Mouse (Mus musculus) intestine, embryonic 15.5 days (tissue): ENCODE measurements around the gene Lhpp. TPM values are rescaled to one million over a fixed set of nuclear protein-coding genes. Genes with fewer than 3 reads are reported as not detected.

Source experiments
- ATAC-seq: fragments of 200-750 bp; cut with Nextera tagmentation; 2 replicates; pipeline ENCODE4 v1.8.0; 2017; ENCODE audit warnings: moderate TSS enrichment, moderate library complexity
- H3K27ac ChIP-seq: fragments of 300-500 bp; sonication (generic); 2 replicates; pipeline ENCODE4 v1.5.1; 2015; ENCODE audit warnings: mild to moderate bottlenecking, inconsistent platforms
- H3K27me3 ChIP-seq: fragments of 300-500 bp; sonication (generic); replicated peaks from 2 replicates; pipeline ENCODE4 v1.6.1; 2015; ENCODE audit warnings: inconsistent platforms
- H3K36me3 ChIP-seq: fragments of 300-500 bp; sonication (generic); 2 replicates; pipeline ENCODE4 v1.6.1; 2015; ENCODE audit warnings: inconsistent platforms
- H3K4me1 ChIP-seq: fragments of 300-500 bp; sonication (generic); replicated peaks from 2 replicates; pipeline ENCODE4 v1.6.1; 2015; ENCODE audit warnings: inconsistent platforms
- H3K4me2 ChIP-seq: fragments of 300-500 bp; sonication (generic); replicated peaks from 2 replicates; pipeline ENCODE4 v1.6.1; 2015; ENCODE audit warnings: mild to moderate bottlenecking, inconsistent platforms
- H3K4me3 ChIP-seq: fragments of 300-500 bp; sonication (generic); replicated peaks from 2 replicates; pipeline ENCODE4 v1.5.1; 2015; ENCODE audit warnings: inconsistent platforms
- H3K9ac ChIP-seq: fragments of 300-500 bp; sonication (generic); 2 replicates; pipeline ENCODE4 v1.6.1; 2015; ENCODE audit warnings: inconsistent platforms
- H3K9me3 ChIP-seq: fragments of 300-500 bp; sonication (generic); 2 replicates; pipeline ENCODE4 v1.6.1; 2016; ENCODE audit warnings: inconsistent platforms
- WGBS: fragments of 180-500 bp; shearing (Covaris S2); methylation state at CpG from one replicate; pipeline ENCODE4 v1.1.7; 2015; 5-methylcytosine and 5-hydroxymethylcytosine counted together
- polyA plus RNA-seq: library from polyadenylated mRNA; unstranded; fragments of >200 nt; fragmentation: Nextera tagmentation; extraction: Ambion mirVana; gene quantifications from 2 replicates; pipeline ENCODE4 v1.2.1, GENCODE M21; 2015

Gene Lhpp
- polyA plus RNA-seq, 1 experiment from 2014 or later, result 40.4 TPM

GRCm38 (mm10) chr7:132675922-132676321, 65.5 kb downstream of the Lhpp start:
- no peak overlapping the region for H3K9ac ChIP-seq
- H3K4me1 ChIP-seq, result peaks cover 14% of the 10 kb centered on the region; the same call in 1 of the 2 replicates
- H3K27ac ChIP-seq, result no peak overlapping the region
- H3K27me3 ChIP-seq, result no peaks in the 10 kb centered on the region
- no peaks in the 10 kb centered on the region for H3K9me3 ChIP-seq
- H3K4me2 ChIP-seq, result no peak overlapping the region
- no peak for ATAC-seq
- no peaks in the 10 kb centered on the region for H3K36me3 ChIP-seq
- H3K4me3 ChIP-seq, result no peak overlapping the region
- 83% methylated on average over 2 of the region's 2 CpGs for WGBS

GRCm38 (mm10) chr7:132679117-132679516, 68.7 kb downstream of the Lhpp start:
- H3K27me3 ChIP-seq, result no peaks in the 10 kb centered on the region
- ATAC-seq, result no peak
- no peaks in the 10 kb centered on the region for H3K9me3 ChIP-seq
- peaks cover 5% of the 10 kb centered on the region; the same call in 1 of the 2 replicates for H3K4me1 ChIP-seq
- H3K27ac ChIP-seq, result no peak overlapping the region
- WGBS, result 69% methylated on average over 4 of the region's 4 CpGs
- no peaks in the 10 kb centered on the region for H3K36me3 ChIP-seq
- H3K9ac ChIP-seq, result no peak overlapping the region
- no peak overlapping the region for H3K4me3 ChIP-seq
- H3K4me2 ChIP-seq, result no peak overlapping the region

GRCm38 (mm10) chr7:132679549-132679948, 69.1 kb downstream of the Lhpp start:
- Histone ChIP-seq H3K4me3 (no peak overlapping the region), H3K4me1 (0 out of 2 replicates have a peak, but pooled peaks cover under 1% of the 10 kb centered on the region), H3K4me2 (no peak overlapping the region), H3K36me3 (no peaks in the 10 kb centered on the region), H3K9ac (no peak overlapping the region), H3K27ac (no peak overlapping the region), H3K27me3 (no peaks in the 10 kb centered on the region), H3K9me3 (no peaks in the 10 kb centered on the region)
- ATAC-seq, result no peak
- WGBS, result 79% methylated on average over 6 of the region's 6 CpGs

GRCm38 (mm10) chr7:132681296-132681695, 70.9 kb downstream of the Lhpp start:
- no peaks in the 10 kb centered on the region for H3K9me3 ChIP-seq
- 84% methylated on average over 11 of the region's 11 CpGs for WGBS
- H3K27me3 ChIP-seq, result no peaks in the 10 kb centered on the region

GRCm38 (mm10) chr7:132681831-132682230, 71.4 kb downstream of the Lhpp start:
- H3K27ac ChIP-seq, result no peak overlapping the region
- WGBS, result 100% methylated on average over 1 of the region's 1 CpGs
- H3K9me3 ChIP-seq, result no peaks in the 10 kb centered on the region
- no peaks in the 10 kb centered on the region for H3K27me3 ChIP-seq
- no peak for ATAC-seq
- H3K36me3 ChIP-seq, result no peaks in the 10 kb centered on the region
- H3K9ac ChIP-seq, result no peak overlapping the region
- H3K4me1 ChIP-seq, result no peaks in the 10 kb centered on the region
- H3K4me3 ChIP-seq, result no peak overlapping the region
- no peak overlapping the region for H3K4me2 ChIP-seq

More at GRCm38 (mm10) chr7:132681296-132681695, 70.9 kb downstream of the Lhpp start:
- H3K4me3 ChIP-seq, result no peak overlapping the region
- no peak for ATAC-seq
- no peaks in the 10 kb centered on the region for H3K36me3 ChIP-seq
- H3K9ac ChIP-seq, result no peak overlapping the region
- H3K4me1 ChIP-seq, result no peaks in the 10 kb centered on the region
- no peak overlapping the region for H3K4me2 ChIP-seq
- no peak overlapping the region for H3K27ac ChIP-seq

- Histone ChIP-seq H3K27me3 (no peaks in the 10 kb centered on the region), H3K4me2 (no peak overlapping the region), H3K4me3 (no peak overlapping the region), H3K9me3 (no peaks in the 10 kb centered on the region), H3K27ac (no peak overlapping the region), H3K36me3 (no peaks in the 10 kb centered on the region), H3K4me1 (peaks cover under 1% of the 10 kb centered on the region), H3K9ac (no peak overlapping the region)
- 89% methylated on average over 3 of the region's 3 CpGs for WGBS
- ATAC-seq, result no peak
These were observed 71.9 kb downstream of the Lhpp start for GRCm38 (mm10) chr7:132682336-132682735.

- no peak for ATAC-seq
- WGBS, result 76% methylated on average over 3 of the region's 3 CpGs
- no peaks in the 10 kb centered on the region for H3K9me3 ChIP-seq
These were observed 72.5 kb downstream of the Lhpp start for GRCm38 (mm10) chr7:132682901-132683300.

GRCm38 (mm10) chr7:132683923-132684322, 73.5 kb downstream of the Lhpp start:
- Histone ChIP-seq H3K9ac (no peak overlapping the region), H3K4me1 (peaks cover 9% of the 10 kb centered on the region), H3K27me3 (no peaks in the 10 kb centered on the region), H3K9me3 (no peaks in the 10 kb centered on the region), H3K4me2 (no peak overlapping the region), H3K36me3 (no peaks in the 10 kb centered on the region), H3K4me3 (no peak overlapping the region), H3K27ac (no peak overlapping the region)
- 85% methylated on average over 4 of the region's 4 CpGs for WGBS
- no peak for ATAC-seq

More at GRCm38 (mm10) chr7:132682901-132683300, 72.5 kb downstream of the Lhpp start:
- H3K27me3 ChIP-seq, result no peaks in the 10 kb centered on the region
- no peak overlapping the region for H3K4me3 ChIP-seq
- no peak overlapping the region for H3K9ac ChIP-seq
- no peaks in the 10 kb centered on the region for H3K36me3 ChIP-seq
- H3K4me1 ChIP-seq, result peaks cover 6% of the 10 kb centered on the region
- no peak overlapping the region for H3K27ac ChIP-seq
- no peak overlapping the region for H3K4me2 ChIP-seq

GRCm38 (mm10) chr7:132686515-132686914, 76.1 kb downstream of the Lhpp start:
- Histone ChIP-seq H3K9ac (no peak overlapping the region), H3K4me1 (peaks cover 9% of the 10 kb centered on the region), H3K4me2 (no peak overlapping the region), H3K9me3 (no peaks in the 10 kb centered on the region), H3K27me3 (no peaks in the 10 kb centered on the region), H3K4me3 (no peak overlapping the region), H3K36me3 (no peaks in the 10 kb centered on the region), H3K27ac (no peak overlapping the region)
- ATAC-seq, result no peak
- 89% methylated on average over 3 of the region's 3 CpGs for WGBS

- Histone ChIP-seq H3K4me2 (no peak overlapping the region), H3K4me1 (peaks cover 9% of the 10 kb centered on the region), H3K4me3 (no peak overlapping the region), H3K9ac (no peak overlapping the region), H3K9me3 (no peaks in the 10 kb centered on the region), H3K36me3 (no peaks in the 10 kb centered on the region), H3K27me3 (no peaks in the 10 kb centered on the region), H3K27ac (peak overlapping the region; percentile 36; the same call in 1 of the 2 replicates)
- WGBS, result 29% methylated on average over 2 of the region's 2 CpGs
- ATAC-seq, result no peak
These were observed 77.5 kb downstream of the Lhpp start for GRCm38 (mm10) chr7:132687897-132688296.

GRCm38 (mm10) chr7:132688721-132689120, 78.3 kb downstream of the Lhpp start:
- H3K4me3 ChIP-seq, result no peak overlapping the region
- WGBS, result 57% methylated on average over 5 of the region's 5 CpGs
- H3K27me3 ChIP-seq, result no peaks in the 10 kb centered on the region
- ATAC-seq, result no peak
- H3K36me3 ChIP-seq, result no peaks in the 10 kb centered on the region
- no peak overlapping the region for H3K4me2 ChIP-seq
- H3K9me3 ChIP-seq, result no peaks in the 10 kb centered on the region
- H3K4me1 ChIP-seq, result peaks cover 9% of the 10 kb centered on the region
- no peak overlapping the region for H3K9ac ChIP-seq
- peak overlapping the region; percentile 36; the same call in 1 of the 2 replicates for H3K27ac ChIP-seq

GRCm38 (mm10) chr7:132689722-132690121, 79.3 kb downstream of the Lhpp start:
- Histone ChIP-seq H3K27me3 (no peaks in the 10 kb centered on the region), H3K9ac (no peak overlapping the region), H3K36me3 (no peaks in the 10 kb centered on the region), H3K27ac (no peak overlapping the region), H3K4me1 (peaks cover 9% of the 10 kb centered on the region), H3K4me2 (no peak overlapping the region), H3K4me3 (no peak overlapping the region), H3K9me3 (no peaks in the 10 kb centered on the region)
- ATAC-seq, result no peak
- WGBS, result 52% methylated on average over 5 of the region's 5 CpGs

GRCm38 (mm10) chr7:132690716-132691472, 80.5 kb downstream of the Lhpp start:
- no peaks in the 10 kb centered on the region for H3K27me3 ChIP-seq
- H3K9ac ChIP-seq, result no peak overlapping the region
- ATAC-seq, result no peak
- no peak overlapping the region for H3K4me2 ChIP-seq
- H3K4me1 ChIP-seq, result peaks cover 9% of the 10 kb centered on the region
- no peaks in the 10 kb centered on the region for H3K9me3 ChIP-seq
- H3K27ac ChIP-seq, result no peak overlapping the region
- H3K36me3 ChIP-seq, result no peaks in the 10 kb centered on the region
- 90% methylated on average over 14 of the region's 14 CpGs for WGBS
- no peak overlapping the region for H3K4me3 ChIP-seq
